Mouse (Mus musculus): Measurements from ENCODE around the gene Lipa. TPM values are rescaled to one million over a fixed set of nuclear protein-coding genes. Genes with fewer than 3 reads are reported as not detected.

Gene Lipa
- polyA plus RNA-seq, 1 experiment from 2014 or later = 12.7 TPM

GRCm38 (mm10) chr19:34519646-34520045 is 7.6 kb downstream of the Lipa start:
- H3K4me2 ChIP-seq = no peak overlapping the region
- no peaks in the 10 kb centered on the region for H3K27me3 ChIP-seq
- H3K4me3 ChIP-seq = no peak overlapping the region
- no peak overlapping the region for H3K9ac ChIP-seq
- no peaks in the 10 kb centered on the region for H3K9me3 ChIP-seq (replicated peaks)
- WGBS = 78% methylated on average over 3 of the region's 3 CpGs
- no peak overlapping the region for H3K27ac ChIP-seq
- ATAC-seq = no peak
- no peaks in the 10 kb centered on the region for H3K4me1 ChIP-seq
- H3K36me3 ChIP-seq (ENCODE audit: poor library complexity, severe bottlenecking) = peaks cover 4% of the 10 kb centered on the region; the same call in 1 of the 2 replicates

DNA sequence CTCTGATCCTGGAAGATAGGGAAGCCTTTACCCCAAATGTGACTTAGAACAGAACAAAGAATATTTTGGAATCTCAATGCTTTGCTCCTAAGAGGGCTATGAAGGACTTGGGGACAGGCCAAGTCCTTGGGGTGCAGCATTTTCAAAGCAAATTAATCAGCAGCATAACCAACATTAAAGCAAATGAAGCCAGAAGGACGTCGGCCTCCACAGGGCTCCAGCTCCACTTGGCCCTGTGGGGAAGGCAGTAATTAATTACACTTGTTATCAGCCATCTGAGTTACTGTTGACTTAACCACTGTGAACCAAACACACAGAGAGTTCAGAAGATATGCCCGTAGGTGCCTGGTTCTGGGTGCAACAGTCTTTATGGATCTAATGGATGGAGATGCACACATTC is 8.5 kb downstream of the Lipa start:
- peaks cover 4% of the 10 kb centered on the region; the same call in 1 of the 2 replicates for H3K36me3 ChIP-seq (ENCODE audit: poor library complexity, severe bottlenecking)
- ATAC-seq = no peak
- H3K4me1 ChIP-seq = no peaks in the 10 kb centered on the region
- H3K9me3 ChIP-seq (replicated peaks) = no peaks in the 10 kb centered on the region
- H3K27me3 ChIP-seq = no peaks in the 10 kb centered on the region
- no peak overlapping the region for H3K9ac ChIP-seq
- WGBS = 88% methylated on average over 3 of the region's 3 CpGs
- H3K4me3 ChIP-seq = no peak overlapping the region
- H3K4me2 ChIP-seq = no peak overlapping the region
- H3K27ac ChIP-seq = no peak overlapping the region

- Histone ChIP-seq H3K4me2 (no peak overlapping the region), H3K9me3 (replicated peaks) (no peaks in the 10 kb centered on the region)
- WGBS = 93% methylated on average over 13 of the region's 13 CpGs
These were observed 9.3 kb downstream of the Lipa start for GRCm38 (mm10) chr19:34517812-34518594.

GRCm38 (mm10) chr19:34517197-34517596 is 10.1 kb downstream of the Lipa start:
- H3K4me1 ChIP-seq = no peaks in the 10 kb centered on the region
- WGBS = 91% methylated on average over 3 of the region's 3 CpGs
- H3K4me2 ChIP-seq = no peak overlapping the region
- no peak overlapping the region for H3K9ac ChIP-seq
- H3K36me3 ChIP-seq (ENCODE audit: poor library complexity, severe bottlenecking) = peaks cover 4% of the 10 kb centered on the region; the same call in 1 of the 2 replicates
- no peaks in the 10 kb centered on the region for H3K27me3 ChIP-seq
- H3K4me3 ChIP-seq = no peak overlapping the region
- no peaks in the 10 kb centered on the region for H3K9me3 ChIP-seq (replicated peaks)
- H3K27ac ChIP-seq = no peak overlapping the region
- no peak for ATAC-seq

More at GRCm38 (mm10) chr19:34517812-34518594, 9.3 kb downstream of the Lipa start:
- no peak for ATAC-seq
- Histone ChIP-seq H3K4me3 (no peak overlapping the region), H3K27ac (no peak overlapping the region), H3K4me1 (no peaks in the 10 kb centered on the region), H3K27me3 (no peaks in the 10 kb centered on the region), H3K9ac (no peak overlapping the region), H3K36me3 (ENCODE audit: poor library complexity, severe bottlenecking) (peaks cover 4% of the 10 kb centered on the region; the same call in 1 of the 2 replicates)

DNA sequence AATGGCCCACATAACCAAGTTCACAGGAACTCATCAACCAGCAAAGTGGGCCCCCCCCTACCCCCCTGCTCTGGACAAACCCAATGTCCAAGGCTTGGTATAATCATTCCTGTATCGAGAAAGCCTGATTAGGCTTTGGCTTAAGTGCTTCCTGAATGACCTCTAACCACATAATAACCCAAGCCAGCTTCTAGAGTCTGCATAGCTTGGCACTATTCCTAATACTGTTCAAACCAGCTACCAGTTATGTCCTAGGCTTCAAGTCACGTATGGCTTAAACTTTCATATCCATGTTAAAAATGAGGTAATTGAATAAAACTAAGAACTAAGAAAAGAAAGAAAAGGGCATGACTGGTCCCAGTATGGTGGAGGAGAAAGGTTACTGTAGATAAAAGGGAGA is 10.9 kb downstream of the Lipa start:
- H3K27ac ChIP-seq = no peak overlapping the region
- no peaks in the 10 kb centered on the region for H3K27me3 ChIP-seq
- H3K4me3 ChIP-seq = no peak overlapping the region
- no peaks in the 10 kb centered on the region for H3K4me1 ChIP-seq
- no peaks in the 10 kb centered on the region for H3K9me3 ChIP-seq (replicated peaks)
- no peak for ATAC-seq
- no peak overlapping the region for H3K4me2 ChIP-seq
- H3K9ac ChIP-seq = no peak overlapping the region
- 86% methylated on average over 2 of the region's 2 CpGs for WGBS
- peaks cover 4% of the 10 kb centered on the region; the same call in 1 of the 2 replicates for H3K36me3 ChIP-seq (ENCODE audit: poor library complexity, severe bottlenecking)

- Histone ChIP-seq H3K27me3 (no peaks in the 10 kb centered on the region), H3K27ac (no peak overlapping the region), H3K36me3 (ENCODE audit: poor library complexity, severe bottlenecking) (peaks cover 4% of the 10 kb centered on the region; the same call in 1 of the 2 replicates), H3K4me3 (no peak overlapping the region), H3K4me2 (no peak overlapping the region), H3K9ac (no peak overlapping the region), H3K4me1 (no peaks in the 10 kb centered on the region), H3K9me3 (replicated peaks) (no peaks in the 10 kb centered on the region)
- ATAC-seq = no peak
- WGBS = 90% methylated on average over 3 of the region's 3 CpGs
These were observed 11.6 kb downstream of the Lipa start for GRCm38 (mm10) chr19:34515681-34516080.

DNA sequence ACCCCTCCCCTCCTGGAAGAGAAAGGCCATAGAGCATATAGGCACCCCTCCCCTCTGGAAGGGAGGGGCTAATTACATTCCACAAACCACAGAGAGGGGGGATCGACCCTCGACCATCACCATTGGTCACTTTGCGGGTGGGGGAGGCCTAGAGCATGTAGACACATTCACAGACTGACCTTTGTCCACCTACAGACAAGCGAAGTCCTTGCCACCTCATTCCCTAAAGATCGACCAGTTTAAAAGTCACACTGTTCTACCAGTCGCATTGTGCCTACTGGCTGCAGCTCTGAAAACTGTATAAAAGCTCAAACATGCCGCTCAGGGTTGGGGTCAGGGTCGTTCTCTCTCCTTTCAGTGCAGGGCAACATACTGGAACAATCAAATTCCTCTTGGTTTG is 15.7 kb downstream of the Lipa start:
- Histone ChIP-seq H3K4me1 (no peaks in the 10 kb centered on the region), H3K9ac (no peak overlapping the region), H3K36me3 (ENCODE audit: poor library complexity, severe bottlenecking) (no peaks in the 10 kb centered on the region; the same call in 1 of the 2 replicates), H3K9me3 (replicated peaks) (no peaks in the 10 kb centered on the region), H3K4me3 (no peak overlapping the region), H3K27ac (no peak overlapping the region), H3K4me2 (no peak overlapping the region), H3K27me3 (no peaks in the 10 kb centered on the region)
- WGBS = 77% methylated on average over 8 of the region's 8 CpGs
- ATAC-seq = no peak

GRCm38 (mm10) chr19:34510717-34511116 is 16.6 kb downstream of the Lipa start:
- WGBS = 93% methylated on average over 5 of the region's 5 CpGs

DNA sequence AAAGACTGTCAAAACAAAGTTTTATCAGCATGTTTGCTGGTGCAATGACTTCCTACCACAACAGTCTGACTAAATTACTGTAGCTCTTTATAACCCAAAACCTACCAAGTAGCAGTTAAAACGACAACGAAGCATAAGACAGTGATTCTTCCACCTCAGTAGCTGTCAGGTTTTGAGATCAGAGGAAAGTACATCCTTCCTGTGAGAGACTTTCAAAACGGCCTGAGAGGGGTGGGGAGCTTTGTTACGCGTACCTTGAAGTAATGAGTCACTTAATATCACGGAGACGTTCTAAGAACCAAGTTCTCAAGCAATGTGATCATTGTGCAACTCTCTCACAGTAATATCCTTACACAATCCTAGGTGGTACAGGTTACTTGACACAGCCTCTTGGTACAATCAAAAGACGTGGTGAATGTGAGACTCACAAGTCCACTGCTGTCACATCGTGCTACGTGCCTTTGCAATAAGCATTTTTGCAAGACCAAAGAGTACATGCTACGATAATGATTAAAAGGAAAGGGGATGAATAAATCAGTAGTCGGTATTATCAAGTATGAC is 22.0 kb downstream of the Lipa start:
- no peaks in the 10 kb centered on the region for H3K9me3 ChIP-seq (replicated peaks)
- H3K4me1 ChIP-seq = no peaks in the 10 kb centered on the region
- WGBS = 83% methylated on average over 12 of the region's 12 CpGs
- no peak overlapping the region for H3K4me2 ChIP-seq
- H3K4me3 ChIP-seq = no peak overlapping the region
- H3K36me3 ChIP-seq (ENCODE audit: poor library complexity, severe bottlenecking) = no peaks in the 10 kb centered on the region; the same call in 1 of the 2 replicates
- no peak overlapping the region for H3K27ac ChIP-seq
- no peak for ATAC-seq
- no peak overlapping the region for H3K9ac ChIP-seq
- H3K27me3 ChIP-seq = no peaks in the 10 kb centered on the region

More at GRCm38 (mm10) chr19:34510717-34511116, 16.6 kb downstream of the Lipa start:
- Histone ChIP-seq H3K27ac (no peak overlapping the region), H3K4me2 (no peak overlapping the region), H3K4me1 (no peaks in the 10 kb centered on the region), H3K27me3 (no peaks in the 10 kb centered on the region), H3K9ac (no peak overlapping the region), H3K36me3 (ENCODE audit: poor library complexity, severe bottlenecking) (no peaks in the 10 kb centered on the region; the same call in 1 of the 2 replicates), H3K4me3 (no peak overlapping the region), H3K9me3 (replicated peaks) (no peaks in the 10 kb centered on the region)
- ATAC-seq = no peak

DNA sequence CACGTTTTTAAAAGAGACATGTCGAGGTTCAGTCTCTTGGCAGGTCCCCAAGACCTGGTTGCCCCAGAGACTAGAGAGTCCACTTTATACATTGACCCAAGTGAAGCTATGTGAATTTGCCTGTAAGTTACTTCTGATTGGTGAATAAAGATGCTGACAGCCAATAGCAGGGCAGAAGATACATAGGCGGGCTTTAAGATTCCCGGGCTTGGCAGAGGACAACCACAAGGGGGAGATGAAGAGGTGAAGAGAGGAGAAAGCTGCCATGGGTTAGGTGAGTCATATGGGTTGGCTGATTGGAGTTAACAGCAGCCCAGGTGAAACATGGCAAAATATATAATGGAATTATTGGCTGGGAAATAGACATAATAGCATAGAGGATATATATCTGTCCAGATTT is 26.5 kb downstream of the Lipa start:
- H3K27me3 ChIP-seq = no peaks in the 10 kb centered on the region
- ATAC-seq = peak; percentile 62; the same call in 1 of the 2 replicates
- H3K9me3 ChIP-seq (replicated peaks) = no peaks in the 10 kb centered on the region
- no peaks in the 10 kb centered on the region; the same call in 1 of the 2 replicates for H3K36me3 ChIP-seq (ENCODE audit: poor library complexity, severe bottlenecking)
- H3K4me3 ChIP-seq = no peak overlapping the region
- no peak overlapping the region for H3K27ac ChIP-seq
- H3K4me2 ChIP-seq = no peak overlapping the region
- no peak overlapping the region for H3K9ac ChIP-seq
- no peaks in the 10 kb centered on the region for H3K4me1 ChIP-seq
- 43% methylated on average over 4 of the region's 4 CpGs for whole genome bisulfite sequencing

DNA sequence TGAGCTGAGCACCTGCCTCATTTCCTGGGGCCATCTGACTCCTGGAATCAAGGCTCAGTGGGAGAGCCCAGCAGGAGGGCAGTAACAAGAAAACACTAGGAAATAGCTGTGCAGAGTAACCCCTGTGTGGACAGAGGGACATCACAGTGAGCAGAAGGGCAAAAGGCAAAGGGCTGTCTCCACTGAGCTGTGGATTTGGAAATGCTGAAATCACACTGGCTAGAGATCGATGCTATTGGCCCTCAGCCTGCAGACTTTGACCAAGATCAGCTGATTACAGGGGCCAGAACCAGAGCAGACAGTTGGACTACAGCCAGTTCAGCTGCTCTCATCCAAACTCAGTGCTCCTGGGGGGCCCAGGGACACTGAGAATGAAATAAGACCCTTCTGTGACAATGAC is 30.9 kb downstream of the Lipa start:
- H3K4me2 ChIP-seq = no peak overlapping the region
- no peak overlapping the region for H3K27ac ChIP-seq
- WGBS = 67% methylated on average over 1 of the region's 1 CpGs
- no peak for ATAC-seq
- no peak overlapping the region for H3K9ac ChIP-seq
- H3K36me3 ChIP-seq (ENCODE audit: poor library complexity, severe bottlenecking) = peaks cover 4% of the 10 kb centered on the region
- no peak overlapping the region for H3K4me3 ChIP-seq
- H3K9me3 ChIP-seq (replicated peaks) = no peaks in the 10 kb centered on the region
- no peaks in the 10 kb centered on the region for H3K27me3 ChIP-seq
- no peaks in the 10 kb centered on the region for H3K4me1 ChIP-seq

GRCm38 (mm10) chr19:34493859-34494258 is 33.4 kb downstream of the Lipa start:
- WGBS = 87% methylated on average over 4 of the region's 4 CpGs
- no peak overlapping the region for H3K4me2 ChIP-seq
- peaks cover 4% of the 10 kb centered on the region; the same call in 1 of the 2 replicates for H3K36me3 ChIP-seq (ENCODE audit: poor library complexity, severe bottlenecking)
- no peaks in the 10 kb centered on the region for H3K27me3 ChIP-seq
- H3K4me1 ChIP-seq = no peaks in the 10 kb centered on the region
- no peak overlapping the region for H3K27ac ChIP-seq
- H3K9me3 ChIP-seq (replicated peaks) = no peaks in the 10 kb centered on the region
- no peak overlapping the region for H3K4me3 ChIP-seq
- H3K9ac ChIP-seq = no peak overlapping the region
- no peak for ATAC-seq
